Mouse (Mus musculus): Measurements from ENCODE around the gene Olig2.

Gene Olig2

GRCm38 (mm10) chr16:91225233-91226037 lies at the start of gene Olig2:
Gene Olig2 (plus strand): TSS chr16:91225457.
- no peak for DNase-seq

GRCm38 (mm10) chr16:91175892-91176291 lies 49.4 kb upstream of the Olig2 start:
- DNase-seq = no peak

- no peak for DNase-seq
Observed at GRCm38 (mm10) chr16:91187046-91187445, 38.2 kb upstream of the Olig2 start.

GRCm38 (mm10) chr16:91187662-91188061 lies 37.6 kb upstream of the Olig2 start:
- DNase-seq = no peak

DNA sequence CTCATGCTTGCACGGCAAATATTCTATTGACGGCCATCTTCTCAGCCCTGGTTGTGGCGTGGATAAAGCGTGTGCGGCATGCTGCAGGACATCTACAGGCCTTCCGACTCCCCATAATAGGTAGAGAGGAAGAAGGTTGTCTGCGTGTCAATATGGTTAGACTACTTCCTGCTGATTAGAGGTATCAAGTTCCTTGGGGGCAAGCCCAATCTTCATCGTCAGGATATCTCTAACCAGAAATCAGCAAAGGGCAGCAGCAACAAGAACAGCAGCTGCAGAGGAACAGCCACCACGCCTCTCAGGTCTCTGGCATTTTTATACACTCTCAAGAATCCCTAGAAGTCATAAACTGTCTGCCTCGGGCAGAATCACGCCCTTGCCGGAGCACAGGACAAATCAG lies 37.0 kb upstream of the Olig2 start:
- no peak for DNase-seq

- no peak for DNase-seq
Observed at GRCm38 (mm10) chr16:91191233-91191632, 34.0 kb upstream of the Olig2 start.

GRCm38 (mm10) chr16:91191663-91192237 lies 33.5 kb upstream of the Olig2 start:
- no peak for DNase-seq

DNA sequence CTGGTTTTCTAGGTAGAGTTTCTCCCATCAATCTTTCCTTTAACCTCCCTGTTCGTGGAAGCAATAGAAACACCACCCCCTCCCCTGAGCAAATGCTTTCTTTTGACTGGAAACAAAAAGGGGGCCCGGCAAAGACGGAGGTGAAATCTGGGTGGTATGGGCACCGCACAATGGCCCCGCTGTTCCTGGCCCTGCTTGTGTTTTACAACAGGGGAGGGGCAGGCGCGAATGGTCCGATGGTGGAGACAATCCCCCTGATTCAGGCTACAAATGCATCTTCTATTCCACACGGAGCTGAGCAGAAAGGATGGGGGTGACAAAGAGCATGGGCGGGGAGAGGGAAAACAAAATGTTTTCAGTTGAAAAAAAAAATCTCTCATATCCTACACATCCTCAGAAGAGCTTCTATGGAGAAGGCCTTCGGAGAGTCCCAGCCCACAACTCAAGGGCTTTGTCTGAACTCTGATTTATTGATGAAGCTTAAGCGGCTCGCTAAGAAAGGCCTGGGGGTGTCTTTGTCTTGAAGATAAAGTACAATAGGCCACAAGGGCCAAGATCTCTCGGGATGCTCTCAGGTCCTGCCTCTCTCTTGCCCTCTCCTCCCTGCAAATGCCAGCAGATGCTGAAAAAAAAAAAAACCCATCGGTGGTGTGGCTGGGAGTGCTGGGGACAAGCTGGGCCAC lies 32.4 kb upstream of the Olig2 start:
- no peak for DNase-seq

DNA sequence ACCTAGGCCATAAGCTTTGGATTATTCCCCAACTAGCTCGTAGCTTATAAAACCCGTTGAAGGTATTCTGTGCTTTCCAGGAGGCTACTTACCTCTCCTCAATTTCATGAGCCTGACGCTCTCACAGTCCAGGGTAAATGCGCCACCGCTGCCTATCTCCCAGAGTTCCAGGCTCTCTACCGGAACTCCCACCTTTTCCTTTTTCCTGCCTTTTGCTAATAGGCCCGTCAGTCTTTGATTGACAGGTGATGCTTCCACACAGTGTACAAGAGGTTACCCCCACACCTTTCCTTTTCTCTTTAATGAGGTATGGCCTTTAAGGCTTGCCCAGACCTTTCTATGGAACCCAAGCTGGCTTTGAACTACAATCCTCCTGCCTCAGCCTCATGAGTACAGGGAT lies 25.4 kb upstream of the Olig2 start:
- no peak for DNase-seq

GRCm38 (mm10) chr16:91202989-91203388 lies 22.3 kb upstream of the Olig2 start:
- DNase-seq = no peak

GRCm38 (mm10) chr16:91206371-91206770 lies 18.9 kb upstream of the Olig2 start:
- no peak for DNase-seq

DNA sequence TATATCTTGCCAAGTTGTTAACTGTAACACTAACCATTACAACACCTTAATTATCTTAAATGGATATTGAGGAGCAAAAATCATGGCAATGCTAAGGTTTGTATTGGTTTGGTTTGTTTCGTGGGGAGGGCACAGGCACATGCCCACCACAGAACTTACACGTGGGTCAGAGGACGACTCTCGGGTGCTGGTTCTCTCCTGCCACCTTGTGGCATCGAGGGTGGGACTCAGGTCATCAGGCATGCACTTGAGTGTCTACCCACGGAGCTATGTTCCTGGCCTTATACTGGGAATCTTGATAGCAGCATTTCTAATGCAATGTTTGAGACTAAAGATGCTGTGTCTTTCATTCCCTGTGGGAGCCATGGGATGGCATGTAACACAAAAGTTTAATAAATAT lies 8.2 kb upstream of the Olig2 start:
- DNase-seq = no peak

DNA sequence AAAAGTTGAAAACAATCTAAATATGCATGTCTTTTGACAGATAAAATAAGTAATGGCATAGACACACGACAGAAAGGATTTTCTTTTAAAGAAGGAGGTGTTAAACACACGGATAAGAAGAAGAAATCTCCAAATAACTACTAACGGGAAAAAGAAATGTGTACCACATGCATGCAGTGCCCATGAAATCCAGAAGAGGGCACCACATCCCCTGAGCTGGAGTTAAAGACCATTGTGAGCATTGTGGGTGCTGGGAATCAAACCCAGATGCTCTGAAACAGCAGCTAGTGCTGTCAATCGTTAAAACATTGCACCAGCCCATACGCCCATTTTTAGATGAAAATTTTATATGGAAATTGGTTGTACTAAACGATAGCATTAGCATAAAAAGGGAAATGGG lies 7.3 kb upstream of the Olig2 start:
- no peak for DNase-seq

GRCm38 (mm10) chr16:91219246-91219645 lies 6.0 kb upstream of the Olig2 start:
- no peak for DNase-seq

- DNase-seq = no peak
Observed at GRCm38 (mm10) chr16:91222171-91222642, 3.0 kb upstream of the Olig2 start.

DNA sequence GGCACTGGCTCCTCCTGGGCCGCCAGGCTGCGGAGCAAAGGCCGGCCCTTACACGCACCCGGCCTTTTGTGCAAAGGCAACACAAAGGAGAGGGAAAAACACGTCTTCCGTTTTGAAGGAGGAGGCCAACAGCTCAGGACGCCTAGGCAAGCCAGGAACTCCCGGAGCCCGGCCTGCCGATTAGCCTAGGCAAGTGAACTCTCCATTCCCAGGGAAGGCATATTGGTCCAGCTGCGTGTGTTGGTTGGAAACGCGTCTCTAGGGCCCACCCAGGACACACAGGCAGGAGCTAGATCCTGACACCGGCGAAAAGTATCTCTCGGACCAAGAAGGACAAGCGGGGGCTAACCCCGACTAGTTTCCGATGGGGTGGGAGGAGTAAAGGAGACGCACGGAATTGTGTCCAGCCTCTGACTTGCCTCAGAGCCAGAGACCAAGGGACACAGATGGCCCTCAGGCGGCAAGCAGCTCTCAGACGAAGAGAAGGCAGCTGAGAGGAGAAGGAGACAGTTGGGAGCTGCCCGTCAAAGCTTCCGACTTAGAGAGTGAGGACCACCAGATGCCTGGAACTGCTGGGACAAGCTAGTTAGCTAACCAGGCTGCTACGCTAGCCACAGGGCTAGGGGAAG lies 2.5 kb upstream of the Olig2 start:
- DNase-seq = no peak

- no peak for DNase-seq
Observed at GRCm38 (mm10) chr16:91223327-91224067, 1.8 kb upstream of the Olig2 start.

GRCm38 (mm10) chr16:91224068-91224402 lies 1.2 kb upstream of the Olig2 start:
- no peak for DNase-seq

GRCm38 (mm10) chr16:91224481-91225232 lies 600 bp upstream of the Olig2 start:
- no peak for DNase-seq

DNA sequence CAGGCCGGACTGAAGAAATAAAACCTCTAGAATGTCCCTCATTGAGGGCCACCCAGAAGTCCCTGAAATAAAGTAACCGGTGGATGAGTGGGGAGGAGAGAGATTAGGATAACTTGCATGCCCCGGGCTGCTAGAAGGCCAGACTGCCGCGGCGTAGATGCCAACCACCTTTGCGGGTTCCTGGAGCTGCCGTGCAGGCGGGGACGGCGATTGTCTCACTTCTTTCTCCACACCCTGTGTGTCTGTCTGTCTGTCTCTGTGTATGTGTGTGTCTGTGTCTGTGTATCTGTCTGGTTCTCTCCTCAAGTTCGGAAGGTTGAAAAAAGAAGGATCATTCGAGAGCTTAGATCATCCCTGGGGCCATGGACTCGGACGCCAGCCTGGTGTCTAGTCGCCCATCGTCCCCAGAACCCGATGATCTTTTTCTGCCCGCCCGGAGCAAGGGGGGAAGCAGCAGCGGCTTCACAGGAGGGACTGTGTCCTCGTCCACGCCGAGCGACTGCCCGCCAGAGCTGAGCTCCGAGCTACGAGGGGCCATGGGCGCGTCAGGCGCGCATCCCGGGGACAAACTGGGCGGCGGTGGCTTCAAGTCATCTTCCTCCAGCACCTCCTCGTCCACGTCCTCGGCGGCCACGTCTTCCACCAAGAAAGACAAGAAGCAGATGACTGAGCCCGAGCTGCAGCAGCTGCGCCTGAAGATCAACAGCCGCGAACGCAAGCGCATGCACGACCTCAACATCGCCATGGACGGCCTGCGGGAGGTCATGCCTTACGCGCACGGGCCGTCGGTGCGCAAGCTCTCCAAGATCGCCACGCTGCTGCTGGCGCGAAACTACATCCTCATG lies 1.0 kb downstream of the Olig2 start:
- DNase-seq = no peak
